Mouse (Mus musculus): ENCODE measurements around the gene Slc17a4. TPM values are rescaled to one million over a fixed set of nuclear protein-coding genes. Genes with fewer than 3 reads are reported as not detected.

Gene Slc17a4
- total RNA-seq, 1 experiment from 2014 or later: not detected

Other genes with a start within 250 kb of the Slc17a4 start
- gene Hist1h2ac, start 231.1 kb downstream of the Slc17a4 start, total RNA-seq (2017): 18.7 and 20.1 TPM in 2 replicates
- gene Hist1h2bc, start 230.8 kb downstream of the Slc17a4 start, total RNA-seq (2017): 139 and 146 TPM in 2 replicates
- 2.2 TPM in 1 of 2 replicates, not detected in the other for gene Hist1h1t, start 219.2 kb downstream of the Slc17a4 start, total RNA-seq (2017)
- 116 and 135 TPM in 2 replicates for gene Hist1h4c, start 216.6 kb downstream of the Slc17a4 start, total RNA-seq (2017)
- 4.8 and 5.0 TPM in 2 replicates for gene Hfe, start 204.2 kb downstream of the Slc17a4 start, total RNA-seq (2017)
- 712 and 764 TPM in 2 replicates for gene Hist1h1c, start 176.2 kb downstream of the Slc17a4 start, total RNA-seq (2017)
- gene Hist1h3c, start 169.4 kb downstream of the Slc17a4 start, total RNA-seq (2017): 4.8 TPM in 1 of 2 replicates, not detected in the other
- gene Hist1h2bb, start 168.3 kb downstream of the Slc17a4 start, total RNA-seq (2017): 77.7 and 104 TPM in 2 replicates
- gene Hist1h2ab, start 163.9 kb downstream of the Slc17a4 start, total RNA-seq (2017): 24.9 and 28.2 TPM in 2 replicates
- 1.2 TPM in 1 of 2 replicates, not detected in the other for gene Hist1h3b, start 162.7 kb downstream of the Slc17a4 start, total RNA-seq (2017)
- 9.3 and 36.7 TPM in 2 replicates for gene Hist1h4b, start 158.0 kb downstream of the Slc17a4 start, total RNA-seq (2017)
- gene Hist1h4a, start 153.8 kb downstream of the Slc17a4 start, total RNA-seq (2017): 30.0 and 55.5 TPM in 2 replicates
- 38.6 and 45.9 TPM in 2 replicates for gene Hist1h3a, start 152.6 kb downstream of the Slc17a4 start, total RNA-seq (2017)
- 74.8 and 84.1 TPM in 2 replicates for gene Hist1h1a, start 151.3 kb downstream of the Slc17a4 start, total RNA-seq (2017)
- not detected in 2 replicates for gene Trim38, start 145.1 kb downstream of the Slc17a4 start, total RNA-seq (2017)
- not detected in 2 replicates for gene Slc17a2, start 108.0 kb downstream of the Slc17a4 start, total RNA-seq (2017)
- not detected in 2 replicates for gene Slc17a3, start 75.6 kb downstream of the Slc17a4 start, total RNA-seq (2017)
- not detected in 2 replicates for gene Slc17a1, start 47.3 kb downstream of the Slc17a4 start, total RNA-seq (2017)
- gene Hist1h2ba, start 19.1 kb upstream of the Slc17a4 start, total RNA-seq (2017): not detected in 2 replicates
- gene Hist1h2aa, start 19.5 kb upstream of the Slc17a4 start, total RNA-seq (2017): not detected in 2 replicates
- gene Scgn, start 76.2 kb upstream of the Slc17a4 start, total RNA-seq (2017): not detected in 2 replicates

Data from neutrophil, adult 5-6 weeks (primary cell).